Mouse (Mus musculus): ENCODE data around the gene Hecw2. TPM values are rescaled to one million over a fixed set of nuclear protein-coding genes. Genes with fewer than 3 reads are reported as not detected.

Hecw2 gene
- total RNA-seq, 2 experiments from 2014 or later, result not detected

DNA sequence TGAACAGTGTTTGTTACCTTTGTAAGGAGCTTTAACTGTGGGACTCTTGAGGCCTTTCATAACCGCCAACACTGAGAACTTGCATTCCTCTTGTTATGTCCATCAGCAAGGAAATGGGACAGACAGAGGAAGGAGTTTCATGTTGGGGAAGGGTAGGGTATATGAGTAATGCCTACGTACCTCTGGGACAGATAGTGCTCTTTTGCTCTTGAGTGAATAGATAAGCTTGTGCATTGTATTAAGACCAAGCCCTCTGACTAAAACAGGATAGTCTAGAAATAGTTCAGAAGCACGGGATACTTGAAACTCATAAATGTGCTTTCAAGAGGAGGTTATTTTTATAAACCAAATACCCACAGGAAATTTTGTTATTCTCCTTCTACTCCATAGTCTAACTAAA lies 191.7 kb downstream of the Hecw2 start:
- no peak for ATAC-seq (replicated peaks; ENCODE audit: low FRiP score, low TSS enrichment, poor library complexity, severe bottlenecking)

GRCm38 (mm10) chr1:54002077-54002476 lies 192.9 kb downstream of the Hecw2 start:
- no peak for ATAC-seq (replicated peaks; ENCODE audit: low FRiP score, low TSS enrichment, poor library complexity, severe bottlenecking)

- no peak for ATAC-seq (replicated peaks; ENCODE audit: low FRiP score, low TSS enrichment, poor library complexity, severe bottlenecking)
These were observed 197.7 kb downstream of the Hecw2 start for GRCm38 (mm10) chr1:53997239-53997638.

GRCm38 (mm10) chr1:53986185-53986892 lies 208.6 kb downstream of the Hecw2 start:
- ATAC-seq (replicated peaks; ENCODE audit: low FRiP score, low TSS enrichment, poor library complexity, severe bottlenecking), result no peak

GRCm38 (mm10) chr1:53978514-53978831 lies 216.5 kb downstream of the Hecw2 start:
- no peak for ATAC-seq (replicated peaks; ENCODE audit: low FRiP score, low TSS enrichment, poor library complexity, severe bottlenecking)

GRCm38 (mm10) chr1:53977806-53978513 lies 217.0 kb downstream of the Hecw2 start:
- no peak for ATAC-seq (replicated peaks; ENCODE audit: low FRiP score, low TSS enrichment, poor library complexity, severe bottlenecking)

DNA sequence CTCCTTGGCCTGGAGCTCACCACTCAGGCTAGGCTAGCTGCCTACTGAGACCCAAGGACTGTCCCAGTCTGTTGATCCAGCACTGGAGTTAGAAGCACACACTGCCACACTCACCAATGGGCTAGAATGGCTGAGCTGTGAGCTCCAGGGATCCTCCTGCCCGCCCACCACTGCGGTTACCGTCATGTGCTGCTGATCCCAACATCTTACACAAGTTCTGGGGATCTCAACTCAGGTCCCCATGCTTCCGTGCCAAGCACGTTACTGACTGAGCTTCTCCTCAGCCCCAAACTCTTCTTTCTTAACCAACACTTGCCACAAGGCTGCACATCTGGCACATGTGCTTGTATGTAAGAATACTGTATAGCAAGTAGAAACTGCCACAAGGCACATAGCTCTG lies 218.2 kb downstream of the Hecw2 start:
- ATAC-seq (replicated peaks; ENCODE audit: low FRiP score, low TSS enrichment, poor library complexity, severe bottlenecking), result no peak

GRCm38 (mm10) chr1:53976100-53976499 lies 218.9 kb downstream of the Hecw2 start:
- no peak for ATAC-seq (replicated peaks; ENCODE audit: low FRiP score, low TSS enrichment, poor library complexity, severe bottlenecking)

DNA sequence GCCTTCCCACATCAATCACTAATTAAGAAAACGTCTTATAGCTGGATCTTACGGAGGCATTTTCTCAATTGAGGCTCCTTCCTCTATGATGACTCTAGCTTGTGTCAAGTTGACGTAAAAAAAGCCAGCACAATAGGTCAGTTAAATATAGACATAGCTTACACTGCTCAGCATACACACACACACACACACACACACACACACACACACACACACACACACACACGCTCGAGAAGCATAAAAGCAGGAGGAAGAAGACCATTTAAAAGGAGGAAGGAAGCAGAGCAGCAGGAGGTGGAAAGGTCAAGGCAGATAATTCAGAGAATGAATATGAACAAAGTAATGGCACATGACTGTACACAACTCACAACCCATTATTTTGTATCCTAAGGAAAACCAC lies 220.0 kb downstream of the Hecw2 start:
- ATAC-seq (replicated peaks; ENCODE audit: low FRiP score, low TSS enrichment, poor library complexity, severe bottlenecking), result no peak

DNA sequence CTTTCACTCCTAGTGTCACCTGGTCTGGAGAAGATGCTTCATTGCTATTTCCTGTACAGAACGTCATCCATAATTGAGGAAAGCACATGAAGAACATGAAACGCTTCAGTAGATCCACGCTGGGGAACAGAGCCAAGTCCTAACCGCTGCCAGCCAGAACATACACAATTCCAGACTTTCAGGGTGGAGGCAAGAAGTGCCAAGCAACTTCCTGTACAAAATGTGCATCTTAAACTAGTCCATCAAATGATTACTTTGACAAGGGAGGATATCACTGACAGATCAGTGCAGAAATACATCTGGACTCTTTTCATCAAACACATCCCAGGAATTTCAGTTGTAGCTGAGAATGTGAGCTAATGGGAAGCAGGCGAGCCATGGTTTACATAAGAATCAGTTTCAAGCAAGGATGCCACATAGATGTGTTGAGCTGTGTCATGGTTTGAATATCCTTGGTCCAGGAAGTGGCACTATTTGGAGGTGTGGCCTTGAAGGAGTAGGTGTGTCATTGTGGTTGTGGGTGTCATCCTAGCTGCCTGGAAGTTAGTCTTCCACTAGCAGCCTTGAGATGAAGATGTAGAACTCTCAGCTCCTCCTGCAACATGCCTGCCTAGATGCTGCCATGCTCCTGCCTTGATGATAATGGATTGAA lies 224.5 kb downstream of the Hecw2 start:
- ATAC-seq (replicated peaks; ENCODE audit: low FRiP score, low TSS enrichment, poor library complexity, severe bottlenecking), result no peak

DNA sequence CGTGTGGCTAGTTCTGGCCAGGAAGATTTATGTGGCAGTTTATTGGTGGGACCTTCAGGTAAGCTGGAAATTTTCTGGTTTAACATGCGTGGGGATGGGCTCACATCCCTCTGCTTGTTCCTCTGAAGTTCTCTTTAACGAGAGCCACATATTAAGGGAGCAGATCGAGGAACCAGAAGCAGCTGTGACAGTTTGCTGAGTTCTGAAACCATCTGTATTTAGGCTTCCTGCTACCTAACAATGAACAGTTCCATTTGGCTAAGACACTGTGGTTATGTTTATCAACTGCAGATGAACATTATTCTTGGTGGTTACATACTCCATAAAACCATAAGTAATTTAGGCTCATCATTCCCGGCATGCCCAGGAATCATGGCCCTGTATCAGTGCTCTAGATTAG lies 242.6 kb downstream of the Hecw2 start:
- no peak for ATAC-seq (replicated peaks; ENCODE audit: low FRiP score, low TSS enrichment, poor library complexity, severe bottlenecking)

DNA sequence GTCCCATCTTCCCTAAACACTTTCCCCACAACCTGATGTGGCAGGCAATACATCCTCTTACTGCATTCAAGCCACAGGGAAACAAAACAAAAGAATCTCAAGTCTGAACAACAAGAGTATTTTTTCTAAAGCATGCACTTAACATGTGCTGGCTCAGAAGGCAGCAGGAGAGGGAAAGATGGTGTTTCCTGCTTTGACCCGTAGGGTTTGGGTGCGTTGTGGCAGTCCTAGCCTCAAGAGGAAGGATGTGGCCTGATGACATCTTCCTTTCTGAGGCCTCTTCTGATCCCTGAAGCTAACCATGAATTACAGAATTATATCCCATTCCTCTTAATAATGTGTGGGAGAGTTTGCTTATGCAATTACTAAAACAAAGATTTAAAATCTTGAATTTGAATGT lies 249.2 kb downstream of the Hecw2 start:
- no peak for ATAC-seq (replicated peaks; ENCODE audit: low FRiP score, low TSS enrichment, poor library complexity, severe bottlenecking)

DNA sequence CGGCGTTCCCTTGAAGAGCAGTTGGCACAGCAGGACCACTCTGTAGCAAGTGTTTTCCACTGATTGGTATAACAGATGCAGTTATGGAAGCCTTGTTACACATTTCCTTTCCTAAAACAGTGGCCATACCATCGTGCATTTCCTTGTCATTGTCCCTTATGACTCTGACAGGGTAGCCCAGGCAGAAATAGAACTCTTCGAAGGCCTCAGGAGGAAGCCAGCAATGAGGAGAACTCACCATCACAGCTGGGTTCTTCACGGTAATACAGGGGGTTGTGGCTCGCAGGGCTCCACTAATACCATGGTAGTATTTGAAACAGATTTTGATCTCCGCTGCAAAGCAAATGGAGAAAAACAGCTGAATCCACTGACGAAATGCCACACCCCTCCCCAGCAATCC lies 252.5 kb downstream of the Hecw2 start:
- ATAC-seq (replicated peaks; ENCODE audit: low FRiP score, low TSS enrichment, poor library complexity, severe bottlenecking), result no peak

GRCm38 (mm10) chr1:53941528-53941927 lies 253.4 kb downstream of the Hecw2 start:
- no peak for ATAC-seq (replicated peaks; ENCODE audit: low FRiP score, low TSS enrichment, poor library complexity, severe bottlenecking)

- no peak for ATAC-seq (replicated peaks; ENCODE audit: low FRiP score, low TSS enrichment, poor library complexity, severe bottlenecking)
These were observed 254.5 kb downstream of the Hecw2 start for GRCm38 (mm10) chr1:53940268-53941017.

- no peak for ATAC-seq (replicated peaks; ENCODE audit: low FRiP score, low TSS enrichment, poor library complexity, severe bottlenecking)
These were observed 255.7 kb downstream of the Hecw2 start for GRCm38 (mm10) chr1:53939291-53939690.

DNA sequence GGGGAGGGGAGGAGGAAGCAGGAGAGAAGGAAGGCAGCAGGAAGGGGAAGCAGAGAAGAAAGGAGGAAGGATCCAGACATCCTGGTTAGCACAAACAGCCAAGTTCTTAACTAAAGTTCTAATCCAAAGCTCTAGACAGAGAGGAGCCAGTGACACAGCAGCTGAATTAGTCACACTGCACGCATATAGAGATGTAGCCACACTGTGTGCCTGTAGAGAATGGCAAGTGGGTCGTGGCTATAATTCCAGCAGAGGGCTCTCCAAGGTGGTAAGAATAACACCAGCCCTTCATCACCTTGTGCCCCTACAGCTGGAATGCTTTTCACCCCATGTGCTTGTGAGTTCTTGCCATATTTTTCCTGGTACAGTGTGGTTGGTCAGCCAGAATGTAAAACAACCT lies 261.7 kb downstream of the Hecw2 start:
- no peak for ATAC-seq (replicated peaks; ENCODE audit: low FRiP score, low TSS enrichment, poor library complexity, severe bottlenecking)

GRCm38 (mm10) chr1:53931314-53931713 lies 263.7 kb downstream of the Hecw2 start:
- no peak for ATAC-seq (replicated peaks; ENCODE audit: low FRiP score, low TSS enrichment, poor library complexity, severe bottlenecking)

- no peak for ATAC-seq (replicated peaks; ENCODE audit: low FRiP score, low TSS enrichment, poor library complexity, severe bottlenecking)
These were observed 267.4 kb downstream of the Hecw2 start for GRCm38 (mm10) chr1:53927605-53928004.

Data from megakaryocyte-erythroid progenitor cell, adult 5-6 weeks (primary cell).